Comparison of ENCODE assay signal across 9 mouse cellular contexts in the genomic region with DNA sequence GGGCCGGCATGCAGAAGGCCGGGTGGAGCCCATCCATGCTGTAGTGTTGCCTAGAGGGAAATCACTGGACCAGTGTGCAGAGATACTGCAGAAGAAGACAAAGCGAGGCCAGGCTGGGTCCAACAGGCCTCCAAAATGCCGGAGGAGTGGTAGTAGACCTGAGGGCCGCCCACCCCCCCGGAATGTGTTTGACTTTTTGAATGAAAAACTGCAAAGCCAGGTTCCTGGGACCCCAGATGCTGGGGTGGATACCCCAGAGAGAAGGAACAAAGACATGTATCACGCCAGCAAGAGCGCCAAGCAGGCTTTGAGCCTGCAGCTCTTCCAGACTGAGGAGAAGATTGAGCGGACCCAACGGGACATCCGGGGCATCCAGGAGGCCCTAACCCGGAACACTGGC. TPM values are rescaled to one million over a fixed set of nuclear protein-coding genes. Genes with fewer than 3 reads are reported as not detected.
DNase-seq lines count a peak whose midpoint lies in the region; ATAC-seq and TF ChIP-seq lines count a peak whose summit lies in the region.
"Had no signal": no experiment of that assay in that cellular context is flagged by ENCODE, and none has a peak within 500 bp of the region (broad histone marks: within the 10 kb centered on the region; RNA-seq: fewer than 3 reads in every experiment).

Gene Lime1 (plus strand): TSS at position 301 of the 400 bp plus-strand sequence.

- TF ChIP-seq CTCF in heart, adult 2 months (IDR thresholded peaks at IDR 0.05) = no peak
- no peak for TF ChIP-seq CTCF in G1E (IDR thresholded peaks at IDR 0.05; ENCODE audit: low read depth, low read length)

- H3K79me2 ChIP-seq in heart, adult 2 months (replicated peaks; ENCODE audit: control insufficient read depth, insufficient read depth, low read length) = no peaks in the 10 kb centered on the region

- WGBS in heart, embryonic 16.5 days = 91% methylated on average over 12 of the region's 12 CpGs
- WGBS in heart, adult 2 months = 94% methylated on average over 12 of the region's 12 CpGs
- 93% methylated on average over 12 of the region's 12 CpGs for WGBS in forebrain, embryonic 11.5 days
- 91% methylated on average over 12 of the region's 12 CpGs for WGBS in stomach, embryonic 16.5 days

- peaks cover 41% of the 10 kb centered on the region for H3K36me3 ChIP-seq in heart, embryonic 16.5 days (ENCODE audit: control insufficient read depth, insufficient read depth)
- H3K36me3 ChIP-seq in heart, adult 2 months (ENCODE audit: control insufficient read depth, insufficient read depth, low read length) = no peaks in the 10 kb centered on the region
- peaks cover 97% of the 10 kb centered on the region for H3K36me3 ChIP-seq in G1E (replicated peaks)
- peaks cover 8% of the 10 kb centered on the region for H3K36me3 ChIP-seq in forebrain, embryonic 11.5 days (ENCODE audit: control insufficient read depth, insufficient read depth, low read length)
- H3K36me3 ChIP-seq in stomach, embryonic 16.5 days (ENCODE audit: control insufficient read depth, insufficient read depth, low read length) = peaks cover 11% of the 10 kb centered on the region

- intact Hi-C loops in heart, adult 2 months (cut with DNase I) = no loop called here
- intact Hi-C loops in left cerebral cortex, postnatal 25 days (cut with DNase I) = no loop called here

- H3K4me3 ChIP-seq in heart, embryonic 16.5 days (ENCODE audit: low read length) = no peak within 1 kb of the TSS
- H3K4me3 ChIP-seq in heart, adult 2 months = no peak within 1 kb of the TSS
- H3K4me3 ChIP-seq in G1E (ENCODE audit: low read depth, low read length) = no peak within 1 kb of the TSS
- H3K4me3 ChIP-seq in forebrain, embryonic 11.5 days (ENCODE audit: low read depth, low read length) = no peak within 1 kb of the TSS
- no peak within 1 kb of the TSS for H3K4me3 ChIP-seq in stomach, embryonic 16.5 days (replicated peaks; ENCODE audit: low read length)
- H3K4me3 ChIP-seq: liver, embryonic 15.5 days had no signal

- no peak for TF ChIP-seq POLR2A in heart, adult 2 months (IDR thresholded peaks at IDR 0.05; ENCODE audit: insufficient read depth, low read depth, low read length)

- no peak within 1 kb of the TSS for H3K9ac ChIP-seq in heart, embryonic 16.5 days (ENCODE audit: low read length)
- H3K9ac ChIP-seq in heart, adult 2 months (ENCODE audit: low read depth, low read length) = no peak within 1 kb of the TSS
- no peak within 1 kb of the TSS for H3K9ac ChIP-seq in forebrain, embryonic 11.5 days (ENCODE audit: low read length)
- H3K9ac ChIP-seq in stomach, embryonic 16.5 days (ENCODE audit: low read length) = no peak within 1 kb of the TSS
- H3K9ac ChIP-seq: liver, embryonic 15.5 days had no signal

- H3K27me3 ChIP-seq in heart, embryonic 16.5 days (ENCODE audit: control insufficient read depth, insufficient read depth, low read length) = no peaks in the 10 kb centered on the region
- no peaks in the 10 kb centered on the region for H3K27me3 ChIP-seq in heart, adult 2 months (ENCODE audit: control insufficient read depth, insufficient read depth, low read length)
- H3K27me3 ChIP-seq in G1E (ENCODE audit: insufficient read depth, low read length) = no peaks in the 10 kb centered on the region
- H3K27me3 ChIP-seq in forebrain, embryonic 11.5 days (ENCODE audit: control insufficient read depth, insufficient read depth, low read length) = no peaks in the 10 kb centered on the region
- no peaks in the 10 kb centered on the region for H3K27me3 ChIP-seq in stomach, embryonic 16.5 days (ENCODE audit: control insufficient read depth, insufficient read depth, low read length)
- H3K27me3 ChIP-seq: liver, embryonic 15.5 days had no signal

- H3K4me2 ChIP-seq in heart, embryonic 16.5 days (ENCODE audit: low read depth, low read length) = no peak within 1 kb of the TSS
- H3K4me2 ChIP-seq in forebrain, embryonic 11.5 days (ENCODE audit: low read depth, low read length, severe bottlenecking) = no peak within 1 kb of the TSS
- H3K4me2 ChIP-seq in stomach, embryonic 16.5 days (ENCODE audit: low read depth, low read length) = no peak within 1 kb of the TSS
- H3K4me2 ChIP-seq: liver, embryonic 15.5 days had no signal

- H3K27ac ChIP-seq in heart, embryonic 16.5 days (ENCODE audit: low read length) = no peak within 1 kb of the TSS
- no peak within 1 kb of the TSS for H3K27ac ChIP-seq in heart, adult 2 months
- no peak within 1 kb of the TSS for H3K27ac ChIP-seq in forebrain, embryonic 11.5 days (ENCODE audit: low read depth, low read length)
- H3K27ac ChIP-seq in stomach, embryonic 16.5 days (ENCODE audit: low read length) = no peak within 1 kb of the TSS
- H3K27ac ChIP-seq: liver, embryonic 15.5 days had no signal

- H3K9me3 ChIP-seq in heart, embryonic 16.5 days (replicated peaks; ENCODE audit: control insufficient read depth, low read length) = no peaks in the 10 kb centered on the region
- H3K9me3 ChIP-seq in G1E (replicated peaks) = no peaks in the 10 kb centered on the region
- H3K9me3 ChIP-seq in forebrain, embryonic 11.5 days (ENCODE audit: control insufficient read depth, low read length) = no peaks in the 10 kb centered on the region
- H3K9me3 ChIP-seq in stomach, embryonic 16.5 days (replicated peaks; ENCODE audit: control insufficient read depth, low read length) = no peaks in the 10 kb centered on the region
- H3K9me3 ChIP-seq: liver, embryonic 15.5 days had no signal

- TF ChIP-seq EP300 in heart, adult 2 months (IDR thresholded peaks at IDR 0.05; ENCODE audit: insufficient read depth, low read depth, low read length) = no peak

- no peak for DNase-seq in heart, adult 2 months
- no peak for DNase-seq in G1E (ENCODE audit: low spot score)
- no peak for DNase-seq in forebrain, embryonic 11.5 days (ENCODE audit: low spot score)
- no peak for DNase-seq in left cerebral cortex, postnatal 25 days (ENCODE audit: low spot score in 2 of 2)
- no peak for DNase-seq in ovary, postnatal 10 days (ENCODE audit: low spot score)
- no peak for DNase-seq in gastrocnemius, adult 18-20 months (ENCODE audit: low spot score)

- H3K4me1 ChIP-seq in heart, embryonic 16.5 days (ENCODE audit: control insufficient read depth, insufficient read depth, low read length) = no peaks in the 10 kb centered on the region
- H3K4me1 ChIP-seq in heart, adult 2 months (ENCODE audit: control insufficient read depth, insufficient read depth, low read length) = peaks cover 2% of the 10 kb centered on the region; the same call in 1 of the 2 replicates
- no peaks in the 10 kb centered on the region for H3K4me1 ChIP-seq in G1E (ENCODE audit: insufficient read depth, low read depth, low read length)
- no peaks in the 10 kb centered on the region for H3K4me1 ChIP-seq in forebrain, embryonic 11.5 days (replicated peaks; ENCODE audit: control insufficient read depth, insufficient read depth, low read length)
- H3K4me1 ChIP-seq in stomach, embryonic 16.5 days (ENCODE audit: control insufficient read depth, insufficient read depth, low read length) = no peaks in the 10 kb centered on the region

- no peak for ATAC-seq in heart, embryonic 16.5 days (replicated peaks; ENCODE audit: extremely low read depth, insufficient read depth, low FRiP score)
- ATAC-seq in G1E (ENCODE audit: extremely low read depth, insufficient number of reproducible peaks, low FRiP score, poor library complexity, severe bottlenecking) = no peak
- ATAC-seq in forebrain, embryonic 11.5 days (replicated peaks; ENCODE audit: low FRiP score) = no peak
- no peak for ATAC-seq in stomach, embryonic 16.5 days (ENCODE audit: insufficient read depth, low FRiP score)

RNA-seq across cellular contexts. Expression of gene Lime1, which starts in this region (rescaled TPM):
- polyA plus RNA-seq in heart, embryonic 16.5 days (2015; fragmentation: Nextera tagmentation; extraction: Ambion mirVana) = 15.6 and 18.1 TPM in 2 replicates
- 1 to 10 TPM; 5.0 to 5.2 TPM for total RNA-seq in heart, adult 2 months (2021)
- 21.7 and 21.8 TPM in 2 replicates for polyA plus RNA-seq in heart, adult 2 months (2012; rRNA removed)
- 13.8 and 16.1 TPM in 2 replicates for total RNA-seq in G1E (2014; fragmentation: Nextera tagmentation)
- 15.3 and 18.9 TPM in 2 replicates for total RNA-seq in G1E (2017)
- 23.9 and 29.9 TPM in 2 replicates for polyA plus RNA-seq in G1E (2012)
- polyA plus RNA-seq in forebrain, embryonic 11.5 days (2014; fragmentation: Nextera tagmentation; extraction: Ambion mirVana) = 26.2 and 32.7 TPM in 2 replicates
- 10 to 100 TPM; 35.8 to 39.1 TPM for total RNA-seq in left cerebral cortex, postnatal 25 days (2021)
- 17.8 and 19.9 TPM in 2 replicates for polyA plus RNA-seq in stomach, embryonic 16.5 days (2015; fragmentation: Nextera tagmentation; extraction: Ambion mirVana)
- 1 to 10 TPM; 3.8 to 4.5 TPM for total RNA-seq in gastrocnemius, adult 18-20 months (2021)
